Mouse (Mus musculus): ENCODE measurements around the gene Kirrel2. TPM values are rescaled to one million over a fixed set of nuclear protein-coding genes. Genes with fewer than 3 reads are reported as not detected.

Gene Kirrel2
- polyA plus RNA-seq (2017; shearing (Covaris generic)), result not detected

DNA sequence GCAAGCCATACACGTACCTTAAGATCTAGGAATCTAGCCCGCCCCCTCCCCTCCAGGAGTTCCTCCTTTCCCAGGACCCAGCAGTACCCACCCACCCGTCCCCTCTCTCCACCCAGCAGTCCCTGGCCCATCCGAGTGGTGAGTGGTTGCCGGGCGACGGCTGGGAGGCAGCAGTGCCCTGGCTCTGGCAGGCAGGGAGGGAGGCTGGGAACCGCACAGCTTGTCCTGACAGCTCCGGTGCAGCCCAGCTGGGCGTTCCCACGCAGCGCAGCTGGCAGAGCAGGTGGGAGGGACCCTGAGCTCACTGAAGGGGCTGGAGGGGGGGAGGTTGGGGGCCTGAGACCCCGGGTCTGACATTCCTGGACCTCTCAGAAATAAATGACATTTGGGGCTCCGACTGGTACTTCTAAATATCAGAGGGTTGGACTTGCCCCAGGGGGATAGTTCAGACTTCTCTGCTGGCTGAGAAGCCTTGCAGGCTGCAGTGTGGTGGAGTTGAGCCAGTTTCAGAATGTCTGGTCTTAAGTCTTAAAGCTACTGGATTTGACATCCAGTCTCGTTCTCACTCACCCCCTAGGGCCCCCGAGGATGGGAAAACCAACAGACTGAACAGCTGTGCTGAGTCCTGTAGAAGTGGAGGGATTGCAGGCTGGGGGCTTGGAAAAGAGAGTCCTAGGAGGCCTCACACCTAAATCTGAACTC lies at the start of gene Kirrel2, which contains the start of gene Nphs1:
Gene Kirrel2, minus strand, starts transcription at position 62 of the 702 bp plus-strand sequence.
Gene Nphs1, plus strand, starts transcription at position 687 of the 702 bp plus-strand sequence.

GRCm38 (mm10) chr7:30493401-30493931 lies 36.0 kb upstream of the Kirrel2 start, which contains the start of gene Prodh2:
Gene Prodh2 (plus strand): TSS chr7:30493622.

GRCm38 (mm10) chr7:30444971-30445751 lies 12.3 kb downstream of the Kirrel2 start, which contains the start of gene Aplp1:
Gene Aplp1 (minus strand): TSS chr7:30445535.

DNA sequence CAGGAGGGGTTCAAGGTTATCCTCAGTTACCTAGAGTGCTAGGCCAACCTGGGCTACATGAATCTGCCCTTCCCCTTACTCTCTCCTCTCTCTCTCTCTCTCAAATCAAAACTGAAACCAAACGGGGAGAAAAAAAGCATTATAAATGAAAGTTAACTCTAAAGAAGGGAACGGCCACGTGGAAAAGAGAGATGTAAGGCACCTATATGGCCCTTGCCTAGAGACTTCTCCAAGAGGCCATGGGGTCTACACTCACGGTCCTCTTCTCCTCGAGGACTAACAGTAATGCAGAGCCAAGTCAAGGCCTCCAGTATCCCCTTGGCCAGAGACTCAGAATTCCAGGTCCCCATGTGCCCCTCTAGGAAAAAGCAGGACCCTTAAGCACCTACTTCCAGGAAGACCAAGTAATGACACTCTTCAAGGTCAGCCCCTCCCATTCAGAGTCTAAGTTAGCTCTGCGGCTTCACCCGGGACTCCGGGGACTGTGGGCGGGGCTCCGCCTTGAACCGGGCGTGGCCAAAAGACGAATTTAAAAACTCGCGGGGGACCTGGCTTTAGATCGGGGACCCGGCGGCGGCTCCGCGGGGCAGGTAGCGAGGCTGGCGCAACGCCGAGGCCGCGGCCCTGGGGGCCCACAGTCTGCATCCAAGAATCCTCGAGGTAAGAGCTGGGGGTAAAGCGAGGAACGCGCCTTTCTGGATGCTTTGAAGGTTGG lies 36.2 kb downstream of the Kirrel2 start, which contains the start of gene Nfkbid:
Gene Nfkbid, plus strand, starts transcription at position 558 of the 715 bp plus-strand sequence.

GRCm38 (mm10) chr7:30419561-30420499 lies 37.7 kb downstream of the Kirrel2 start, which contains the start of gene Hcst:
Gene Hcst (minus strand): TSS chr7:30419854.

GRCm38 (mm10) chr7:30413596-30413995 lies 43.9 kb downstream of the Kirrel2 start, which contains the start of gene Tyrobp:
Gene Tyrobp (plus strand): TSS chr7:30413760.

Other genes starting within 250 kb of the Kirrel2 start
- 27.8 TPM for gene Polr2i, start 225.7 kb downstream of the Kirrel2 start, polyA plus RNA-seq (2017; shearing (Covaris generic))
- 34.7 TPM for gene Tbcb, start 225.4 kb downstream of the Kirrel2 start, polyA plus RNA-seq (2017; shearing (Covaris generic))
- gene Ovol3, start 222.0 kb downstream of the Kirrel2 start, polyA plus RNA-seq (2017; shearing (Covaris generic)), result not detected
- gene Thap8, start 177.6 kb downstream of the Kirrel2 start, polyA plus RNA-seq (2017; shearing (Covaris generic)), result 1.0 TPM
- 5.2 TPM for gene Wdr62, start 177.3 kb downstream of the Kirrel2 start, polyA plus RNA-seq (2017; shearing (Covaris generic))
- not detected for gene Clip3, start 166.0 kb downstream of the Kirrel2 start, polyA plus RNA-seq (2017; shearing (Covaris generic))
- 92.8 TPM for gene Alkbh6, start 149.0 kb downstream of the Kirrel2 start, polyA plus RNA-seq (2017; shearing (Covaris generic))
- 6.1 TPM for gene Syne4, start 142.9 kb downstream of the Kirrel2 start, polyA plus RNA-seq (2017; shearing (Covaris generic))
- gene E130208F15Rik, start 135.9 kb downstream of the Kirrel2 start, polyA plus RNA-seq (2017; shearing (Covaris generic)), result not detected
- 24.2 TPM for gene Sdhaf1, start 133.8 kb downstream of the Kirrel2 start, polyA plus RNA-seq (2017; shearing (Covaris generic))
- gene Lrfn3, start 94.9 kb downstream of the Kirrel2 start, polyA plus RNA-seq (2017; shearing (Covaris generic)), result not detected
- not detected for gene Tyrobp, start 43.9 kb downstream of the Kirrel2 start, polyA plus RNA-seq (2017; shearing (Covaris generic))
- 367 TPM for gene Hcst, start 37.8 kb downstream of the Kirrel2 start, polyA plus RNA-seq (2017; shearing (Covaris generic))
- 181 TPM for gene Nfkbid, start 36.0 kb downstream of the Kirrel2 start, polyA plus RNA-seq (2017; shearing (Covaris generic))
- 3.6 TPM for gene Aplp1, start 12.2 kb downstream of the Kirrel2 start, polyA plus RNA-seq (2017; shearing (Covaris generic))
- gene Nphs1, start 625 bp upstream of the Kirrel2 start, polyA plus RNA-seq (2017; shearing (Covaris generic)), result not detected
- gene Prodh2, start 35.9 kb upstream of the Kirrel2 start, polyA plus RNA-seq (2017; shearing (Covaris generic)), result not detected
- gene Arhgap33, start 77.4 kb upstream of the Kirrel2 start, polyA plus RNA-seq (2017; shearing (Covaris generic)), result 1.2 TPM
- 5.3 TPM for gene Hspb6, start 94.5 kb upstream of the Kirrel2 start, polyA plus RNA-seq (2017; shearing (Covaris generic))
- 4.3 TPM for gene Proser3, start 94.6 kb upstream of the Kirrel2 start, polyA plus RNA-seq (2017; shearing (Covaris generic))
- 53.4 TPM for gene Lin37, start 102.1 kb upstream of the Kirrel2 start, polyA plus RNA-seq (2017; shearing (Covaris generic))
- 85.7 TPM for gene U2af1l4, start 105.6 kb upstream of the Kirrel2 start, polyA plus RNA-seq (2017; shearing (Covaris generic))
- 68.6 TPM for gene Gm49396, start 105.7 kb upstream of the Kirrel2 start, polyA plus RNA-seq (2017; shearing (Covaris generic))
- gene Psenen, start 105.9 kb upstream of the Kirrel2 start, polyA plus RNA-seq (2017; shearing (Covaris generic)), result 168 TPM
- gene Igflr1, start 107.7 kb upstream of the Kirrel2 start, polyA plus RNA-seq (2017; shearing (Covaris generic)), result 38.1 TPM
- 16.1 TPM for gene Kmt2b, start 131.0 kb upstream of the Kirrel2 start, polyA plus RNA-seq (2017; shearing (Covaris generic))
- gene Zbtb32, start 141.2 kb upstream of the Kirrel2 start, polyA plus RNA-seq (2017; shearing (Covaris generic)), result 1.1 TPM
- 0.49 TPM for gene Upk1a, start 155.2 kb upstream of the Kirrel2 start, polyA plus RNA-seq (2017; shearing (Covaris generic))
- 305 TPM for gene Cox6b1, start 168.5 kb upstream of the Kirrel2 start, polyA plus RNA-seq (2017; shearing (Covaris generic))
- gene Etv2, start 178.2 kb upstream of the Kirrel2 start, polyA plus RNA-seq (2017; shearing (Covaris generic)), result not detected
- 214 TPM for gene Rbm42, start 192.6 kb upstream of the Kirrel2 start, polyA plus RNA-seq (2017; shearing (Covaris generic))
- gene Haus5, start 207.3 kb upstream of the Kirrel2 start, polyA plus RNA-seq (2017; shearing (Covaris generic)), result 42.8 TPM
- gene Pmis2, start 213.9 kb upstream of the Kirrel2 start, polyA plus RNA-seq (2017; shearing (Covaris generic)), result not detected
- not detected for gene 2200002J24Rik, start 241.2 kb upstream of the Kirrel2 start, polyA plus RNA-seq (2017; shearing (Covaris generic))